12 mouse cellular contexts compared by ENCODE assay signal in the genomic region with DNA sequence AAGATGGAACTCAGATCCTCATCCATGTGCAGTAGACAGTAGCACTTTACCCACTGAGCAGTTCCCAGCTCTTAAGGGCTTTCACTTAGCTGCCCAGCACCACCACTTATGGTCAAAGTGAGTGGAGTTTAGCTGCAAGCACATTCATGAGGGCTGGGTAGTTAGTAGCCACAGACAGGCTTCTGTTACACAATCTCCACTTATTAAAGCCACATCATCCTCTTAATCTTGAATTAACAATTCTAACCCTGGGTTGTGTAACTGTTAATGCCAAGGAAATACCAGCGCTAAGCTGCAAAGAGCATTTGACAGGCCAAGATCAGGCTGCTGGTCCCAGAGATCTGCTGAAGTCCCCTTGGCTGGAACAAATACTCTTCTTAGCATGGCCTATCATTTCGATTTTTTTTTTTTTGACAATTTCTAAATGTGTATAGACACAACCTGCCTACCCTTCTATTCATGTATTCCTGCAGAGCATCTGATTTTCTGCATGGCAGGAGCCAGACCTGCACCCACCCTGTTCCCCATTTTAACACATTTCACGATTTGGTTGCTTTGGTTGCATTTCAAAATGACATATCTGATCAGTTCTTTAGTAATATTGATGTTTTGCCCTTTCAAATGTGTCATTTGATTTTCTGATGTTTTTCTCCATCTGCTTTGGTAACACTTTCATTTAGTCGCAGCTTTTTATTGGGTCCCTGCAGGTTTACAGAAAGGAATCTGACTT.
"Had no signal": no experiment of that assay in that cellular context is flagged by ENCODE, and none has a peak within 500 bp of the region (broad histone marks: within the 10 kb centered on the region; RNA-seq: fewer than 3 reads in every experiment).

No protein-coding gene starts in this region.

- H3K4me2 ChIP-seq: limb, embryonic 15.5 days; liver, embryonic 12.5 days; neural tube, embryonic 15.5 days had no signal

- H3K27ac ChIP-seq: left cerebral cortex, adult 2 months; limb, embryonic 15.5 days; liver, embryonic 12.5 days; midbrain, embryonic 10.5 days; neural tube, embryonic 15.5 days had no signal

- H3K36me3 ChIP-seq: limb, embryonic 15.5 days; liver, embryonic 12.5 days; midbrain, embryonic 10.5 days; neural tube, embryonic 15.5 days had no signal

- H3K9ac ChIP-seq: limb, embryonic 15.5 days; liver, embryonic 12.5 days; neural tube, embryonic 15.5 days had no signal

- H3K9me3 ChIP-seq: limb, embryonic 15.5 days; liver, embryonic 12.5 days; midbrain, embryonic 10.5 days; neural tube, embryonic 15.5 days had no signal

- H3K4me1 ChIP-seq: limb, embryonic 15.5 days; liver, embryonic 12.5 days; midbrain, embryonic 10.5 days; neural tube, embryonic 15.5 days had no signal

- DNase-seq: kidney, adult 18-20 months; kidney, postnatal 10 days; kidney, postnatal 4 days; midbrain, embryonic 14.5 days; right cerebral cortex, postnatal 25 days; thymus, postnatal 4 days had no signal

- H3K4me3 ChIP-seq: left cerebral cortex, adult 2 months; limb, embryonic 15.5 days; liver, embryonic 12.5 days; midbrain, embryonic 10.5 days; myocyte; neural tube, embryonic 15.5 days had no signal

- ATAC-seq: liver, embryonic 12.5 days had no signal

- H3K27me3 ChIP-seq: limb, embryonic 15.5 days; liver, embryonic 12.5 days; neural tube, embryonic 15.5 days had no signal
